Mouse (Mus musculus): ENCODE data around the gene Colca2. TPM values are rescaled to one million over a fixed set of nuclear protein-coding genes. Genes with fewer than 3 reads are reported as not detected.
A peak's percentile ranks its signal among the peaks of the same experiment; 100 is the strongest.

Colca2 gene
- polyA plus RNA-seq, 1 experiment from 2014 or later, result 4.2 TPM

DNA sequence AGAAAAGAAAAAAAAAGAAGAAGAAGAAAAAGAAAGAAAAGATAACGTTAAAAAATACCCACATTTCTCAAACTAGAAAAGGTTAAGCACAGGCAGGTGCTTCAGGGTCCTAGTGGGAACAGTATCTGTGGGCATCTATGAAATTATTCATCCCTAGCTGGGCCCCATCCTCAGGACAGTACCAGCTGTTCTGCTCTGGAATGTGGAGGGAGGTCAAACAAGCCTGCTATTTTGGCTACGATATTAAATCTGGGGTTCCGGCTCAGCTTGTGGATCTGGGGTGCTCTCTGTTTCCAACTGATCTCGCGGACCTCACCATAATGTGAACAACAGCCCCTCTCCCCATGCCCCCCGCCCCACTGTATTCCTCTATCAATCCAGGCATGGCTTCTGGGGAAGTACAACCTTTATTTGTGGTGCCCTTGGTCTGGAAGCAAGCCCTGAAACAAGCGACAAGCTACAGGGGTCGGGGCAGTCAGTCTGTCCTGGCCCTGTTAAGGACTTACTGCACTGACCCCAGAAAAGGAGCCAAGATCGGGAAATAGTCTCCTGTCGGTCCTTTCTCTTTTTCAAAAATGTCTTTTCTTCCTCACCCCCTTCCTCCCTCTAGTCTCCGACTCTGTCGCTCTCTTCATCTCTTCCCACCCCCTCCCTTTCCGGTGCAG, 403 bp downstream of the Colca2 start:
- ATAC-seq (replicated peaks; ENCODE audit: low FRiP score, low read depth) (no peak; the same call in 1 of the 2 replicates), DNase-seq (ENCODE audit: low spot score) (peak; percentile 47)
- H3K27ac ChIP-seq, result peak overlapping the region; percentile 76
- no peak for TF ChIP-seq CTCF (IDR thresholded peaks at IDR 0.05; ENCODE audit: low read depth)
- H3K27me3 ChIP-seq (ENCODE audit: insufficient read depth, low read length), result 0 out of 2 replicates have a peak, but pooled peaks cover 4% of the 10 kb centered on the region
- no peaks in the 10 kb centered on the region for H3K36me3 ChIP-seq (ENCODE audit: insufficient read depth, low read length)
- H3K4me2 ChIP-seq (ENCODE audit: low read length), result peak overlapping the region; percentile 95
- peak overlapping the region; percentile 74 for H3K9ac ChIP-seq (ENCODE audit: low read depth, low read length)
- peak overlapping the region; percentile 61 for H3K4me3 ChIP-seq (replicated peaks; ENCODE audit: low read depth, low read length)
- H3K4me1 ChIP-seq (replicated peaks; ENCODE audit: insufficient read depth, low read length), result 0 out of 2 replicates have a peak, but pooled peaks cover 4% of the 10 kb centered on the region
- H3K9me3 ChIP-seq (replicated peaks; ENCODE audit: low read length), result no peaks in the 10 kb centered on the region
- 16% methylated on average over 13 of the region's 13 CpGs for WGBS

DNA sequence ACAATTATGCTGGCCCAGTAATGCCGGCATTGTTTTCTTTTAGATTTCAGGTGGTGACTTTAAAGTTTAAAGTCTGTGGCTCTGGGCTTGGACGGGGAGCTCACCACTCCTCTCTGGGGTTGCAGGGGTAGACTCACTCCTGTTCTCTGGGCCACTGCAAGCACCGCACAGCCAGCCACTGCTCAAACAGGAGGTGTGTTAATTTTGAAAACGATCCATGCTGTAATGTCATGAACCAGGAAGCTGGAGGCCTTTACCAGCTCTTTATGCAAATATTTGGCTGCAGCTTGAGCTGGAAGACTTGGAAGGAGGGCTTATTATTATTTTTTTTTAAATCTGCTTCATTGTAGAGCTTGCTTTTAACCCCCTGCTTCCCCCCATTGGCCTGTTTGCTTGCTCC, 3.7 kb downstream of the Colca2 start:
- no peak for TF ChIP-seq CTCF (IDR thresholded peaks at IDR 0.05; ENCODE audit: low read depth)
- 25% methylated on average over 4 of the region's 4 CpGs for whole genome bisulfite sequencing

DNA sequence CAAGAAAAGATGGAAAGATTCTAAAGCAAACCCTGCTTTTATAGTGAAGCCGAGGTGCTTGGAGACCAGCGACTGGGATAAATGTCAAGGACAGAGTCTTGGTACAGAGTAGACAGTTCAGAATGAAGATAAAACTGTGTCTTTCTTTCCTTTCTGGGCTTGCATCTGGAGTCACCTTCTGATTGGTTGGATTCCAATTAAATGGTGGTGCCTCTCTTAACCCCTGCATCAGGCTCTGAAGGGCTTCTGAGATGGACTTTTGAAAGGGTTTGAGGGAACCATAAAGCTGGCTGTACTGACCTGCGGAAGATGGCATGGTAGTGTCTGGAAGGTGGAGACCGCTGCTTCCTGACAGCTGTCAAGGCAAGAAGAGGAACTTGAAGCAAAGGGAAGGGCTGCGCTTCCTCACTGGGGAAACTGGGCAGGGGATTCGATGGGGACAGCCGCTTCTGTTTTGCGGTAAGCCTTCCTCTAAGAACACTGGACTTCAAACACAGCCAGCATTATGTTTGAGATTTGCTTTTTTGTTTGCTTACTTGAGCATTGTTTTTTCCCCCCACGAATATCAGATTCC, 4.7 kb downstream of the Colca2 start:
- WGBS, result 66% methylated on average over 9 of the region's 9 CpGs
- no peak overlapping the region for H3K4me3 ChIP-seq (replicated peaks; ENCODE audit: low read depth, low read length)
- H3K9ac ChIP-seq (ENCODE audit: low read depth, low read length), result no peak overlapping the region
- H3K4me2 ChIP-seq (ENCODE audit: low read length), result no peak overlapping the region
- no peaks in the 10 kb centered on the region for H3K36me3 ChIP-seq (ENCODE audit: insufficient read depth, low read length)
- ATAC-seq (replicated peaks; ENCODE audit: low FRiP score, low read depth) (no peak), DNase-seq (ENCODE audit: low spot score) (no peak)
- TF ChIP-seq CTCF (IDR thresholded peaks at IDR 0.05; ENCODE audit: low read depth), result no peak
- no peak overlapping the region for H3K27ac ChIP-seq
- H3K27me3 ChIP-seq (ENCODE audit: insufficient read depth, low read length), result no peaks in the 10 kb centered on the region
- H3K4me1 ChIP-seq (replicated peaks; ENCODE audit: insufficient read depth, low read length), result 0 out of 2 replicates have a peak, but pooled peaks cover 4% of the 10 kb centered on the region
- no peaks in the 10 kb centered on the region for H3K9me3 ChIP-seq (replicated peaks; ENCODE audit: low read length)

More for the DNA sequence above, 3.7 kb downstream of the Colca2 start:
- ATAC-seq (replicated peaks; ENCODE audit: low FRiP score, low read depth) (no peak), DNase-seq (ENCODE audit: low spot score) (no peak)
- Histone ChIP-seq H3K36me3 (ENCODE audit: insufficient read depth, low read length) (no peaks in the 10 kb centered on the region), H3K9ac (ENCODE audit: low read depth, low read length) (no peak overlapping the region), H3K27ac (no peak overlapping the region), H3K4me3 (replicated peaks; ENCODE audit: low read depth, low read length) (no peak overlapping the region), H3K9me3 (replicated peaks; ENCODE audit: low read length) (no peaks in the 10 kb centered on the region), H3K4me2 (ENCODE audit: low read length) (no peak overlapping the region), H3K4me1 (replicated peaks; ENCODE audit: insufficient read depth, low read length) (0 out of 2 replicates have a peak, but pooled peaks cover 4% of the 10 kb centered on the region), H3K27me3 (ENCODE audit: insufficient read depth, low read length) (no peaks in the 10 kb centered on the region)

DNA sequence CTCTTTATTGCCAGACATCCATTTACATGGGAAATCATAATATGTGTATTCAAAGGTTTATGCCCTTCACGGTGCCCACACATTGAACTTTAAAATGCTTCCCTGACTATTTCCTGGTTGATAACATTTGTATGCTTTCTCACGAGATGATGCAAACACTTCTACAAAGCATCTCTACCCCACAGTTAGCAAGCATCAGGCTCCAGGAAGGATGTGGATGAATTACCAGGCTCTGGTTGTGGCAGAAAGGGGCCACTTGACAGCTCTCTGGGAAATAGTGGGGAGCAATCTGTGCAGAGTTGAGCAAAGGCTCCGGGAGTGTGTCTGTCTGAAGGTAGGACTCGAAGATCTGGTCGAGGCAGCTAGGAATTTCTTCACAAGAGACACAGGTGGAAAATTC, 6.3 kb downstream of the Colca2 start:
- no peaks in the 10 kb centered on the region for H3K9me3 ChIP-seq (replicated peaks; ENCODE audit: low read length)
- no peaks in the 10 kb centered on the region for H3K4me1 ChIP-seq (replicated peaks; ENCODE audit: insufficient read depth, low read length)
- no peaks in the 10 kb centered on the region for H3K36me3 ChIP-seq (ENCODE audit: insufficient read depth, low read length)
- 69% methylated on average over 5 of the region's 5 CpGs for WGBS
- no peak overlapping the region for H3K4me3 ChIP-seq (replicated peaks; ENCODE audit: low read depth, low read length)
- H3K27ac ChIP-seq, result no peak overlapping the region
- no peaks in the 10 kb centered on the region for H3K27me3 ChIP-seq (ENCODE audit: insufficient read depth, low read length)
- H3K9ac ChIP-seq (ENCODE audit: low read depth, low read length), result no peak overlapping the region
- no peak overlapping the region for H3K4me2 ChIP-seq (ENCODE audit: low read length)
- DNase-seq (ENCODE audit: low spot score) (no peak), ATAC-seq (replicated peaks; ENCODE audit: low FRiP score, low read depth) (no peak)
- TF ChIP-seq CTCF (IDR thresholded peaks at IDR 0.05; ENCODE audit: low read depth), result no peak

DNA sequence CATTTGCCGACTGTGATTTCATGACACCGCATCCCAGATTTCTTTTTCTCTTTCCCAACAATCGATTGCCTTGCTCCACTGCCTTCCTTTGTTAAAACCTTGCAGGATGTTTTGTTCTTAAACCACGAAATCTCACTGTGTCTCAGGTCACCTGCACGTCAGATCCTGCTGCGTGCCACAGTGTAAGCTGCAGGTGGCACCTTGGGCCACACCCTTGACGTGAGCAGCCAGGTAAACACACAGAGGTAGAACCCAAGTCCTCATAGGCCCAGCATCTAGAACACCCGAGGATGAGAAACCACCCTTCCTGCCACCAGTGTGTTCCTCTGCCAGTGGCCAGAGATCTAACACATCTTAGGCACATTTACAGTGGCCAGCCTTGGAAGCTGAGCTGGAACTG, 7.3 kb downstream of the Colca2 start:
- no peak for TF ChIP-seq CTCF (IDR thresholded peaks at IDR 0.05; ENCODE audit: low read depth)
- H3K9me3 ChIP-seq (replicated peaks; ENCODE audit: low read length), result no peaks in the 10 kb centered on the region
- no peak overlapping the region for H3K27ac ChIP-seq
- no peak overlapping the region for H3K4me3 ChIP-seq (replicated peaks; ENCODE audit: low read depth, low read length)
- DNase-seq (ENCODE audit: low spot score) (no peak), ATAC-seq (replicated peaks; ENCODE audit: low FRiP score, low read depth) (no peak)
- H3K4me1 ChIP-seq (replicated peaks; ENCODE audit: insufficient read depth, low read length), result no peaks in the 10 kb centered on the region
- WGBS, result 82% methylated on average over 8 of the region's 8 CpGs
- H3K36me3 ChIP-seq (ENCODE audit: insufficient read depth, low read length), result no peaks in the 10 kb centered on the region
- H3K9ac ChIP-seq (ENCODE audit: low read depth, low read length), result no peak overlapping the region
- H3K27me3 ChIP-seq (ENCODE audit: insufficient read depth, low read length), result no peaks in the 10 kb centered on the region
- H3K4me2 ChIP-seq (ENCODE audit: low read length), result no peak overlapping the region

DNA sequence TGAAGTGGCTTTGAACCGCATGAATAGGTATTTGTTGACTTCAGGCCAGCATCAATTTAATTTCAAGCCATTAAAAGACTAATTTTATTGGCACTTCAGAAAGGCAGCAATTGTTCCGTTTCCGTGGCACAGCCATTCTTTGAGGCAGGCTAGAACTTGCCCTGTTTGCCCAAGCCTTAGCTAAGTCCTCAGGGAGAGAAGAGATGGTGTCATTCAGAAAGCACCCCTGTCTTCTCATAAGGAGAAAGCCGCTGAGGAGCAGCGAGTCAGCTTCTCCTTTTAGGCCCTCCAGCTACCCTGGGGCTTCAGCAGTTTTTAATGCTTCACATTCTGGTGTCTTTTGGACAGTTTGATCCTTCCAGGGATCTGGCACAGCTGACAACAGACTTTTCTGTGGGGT, 9.5 kb downstream of the Colca2 start:
- TF ChIP-seq CTCF (IDR thresholded peaks at IDR 0.05; ENCODE audit: low read depth), result no peak
- no peak for ATAC-seq (replicated peaks; ENCODE audit: low FRiP score, low read depth)
- Histone ChIP-seq H3K4me1 (replicated peaks; ENCODE audit: insufficient read depth, low read length) (no peaks in the 10 kb centered on the region), H3K27me3 (ENCODE audit: insufficient read depth, low read length) (no peaks in the 10 kb centered on the region), H3K27ac (no peak overlapping the region), H3K9ac (ENCODE audit: low read depth, low read length) (no peak overlapping the region), H3K4me2 (ENCODE audit: low read length) (no peak overlapping the region), H3K4me3 (replicated peaks; ENCODE audit: low read depth, low read length) (no peak overlapping the region), H3K36me3 (ENCODE audit: insufficient read depth, low read length) (no peaks in the 10 kb centered on the region), H3K9me3 (replicated peaks; ENCODE audit: low read length) (no peaks in the 10 kb centered on the region)
- no peak for DNase-seq (ENCODE audit: low spot score)
- WGBS, result 72% methylated on average over 5 of the region's 5 CpGs

Measured in kidney, postnatal 0 days (tissue).